Mouse (Mus musculus): Measurements from ENCODE around the gene Zranb1. TPM values are rescaled to one million over a fixed set of nuclear protein-coding genes. Genes with fewer than 3 reads are reported as not detected.

Gene Zranb1
- polyA plus RNA-seq, 1 experiment, result 29.9 TPM

GRCm38 (mm10) chr7:132964395-132964794 lies 33.5 kb downstream of the Zranb1 start:
- Histone ChIP-seq H3K9me3 (replicated peaks; ENCODE audit: control insufficient read depth, insufficient read depth, low read length, poor library complexity, severe bottlenecking) (no peaks in the 10 kb centered on the region), H3K4me3 (ENCODE audit: low read depth, low read length) (no peak overlapping the region), H3K27me3 (ENCODE audit: control insufficient read depth, insufficient read depth, low read length, poor library complexity, severe bottlenecking) (no peaks in the 10 kb centered on the region), H3K4me1 (ENCODE audit: control insufficient read depth, insufficient read depth, low read length) (no peaks in the 10 kb centered on the region), H3K9ac (ENCODE audit: low read depth, poor library complexity, severe bottlenecking) (no peak overlapping the region), H3K36me3 (ENCODE audit: control insufficient read depth, insufficient read depth, low read length, poor library complexity, severe bottlenecking) (no peaks in the 10 kb centered on the region; the same call in 1 of the 2 replicates), H3K27ac (ENCODE audit: insufficient read depth, low read length) (no peak overlapping the region)
- TF ChIP-seq CTCF (IDR thresholded peaks at IDR 0.05; ENCODE audit: low read depth, low read length), result no peak
- TF ChIP-seq POLR2A (IDR thresholded peaks at IDR 0.05; ENCODE audit: insufficient read depth, low read length), result no peak
- TF ChIP-seq EP300 (IDR thresholded peaks at IDR 0.05; ENCODE audit: insufficient read depth, low read depth, low read length), result no peak

GRCm38 (mm10) chr7:132965707-132966106 lies 34.8 kb downstream of the Zranb1 start:
- TF ChIP-seq EP300 (IDR thresholded peaks at IDR 0.05; ENCODE audit: insufficient read depth, low read depth, low read length), result no peak
- no peak for TF ChIP-seq POLR2A (IDR thresholded peaks at IDR 0.05; ENCODE audit: insufficient read depth, low read length)
- TF ChIP-seq CTCF (IDR thresholded peaks at IDR 0.05; ENCODE audit: low read depth, low read length), result no peak
- Histone ChIP-seq H3K4me3 (ENCODE audit: low read depth, low read length) (no peak overlapping the region), H3K27ac (ENCODE audit: insufficient read depth, low read length) (no peak overlapping the region), H3K27me3 (ENCODE audit: control insufficient read depth, insufficient read depth, low read length, poor library complexity, severe bottlenecking) (no peaks in the 10 kb centered on the region), H3K9ac (ENCODE audit: low read depth, poor library complexity, severe bottlenecking) (no peak overlapping the region), H3K36me3 (ENCODE audit: control insufficient read depth, insufficient read depth, low read length, poor library complexity, severe bottlenecking) (no peaks in the 10 kb centered on the region; the same call in 1 of the 2 replicates), H3K9me3 (replicated peaks; ENCODE audit: control insufficient read depth, insufficient read depth, low read length, poor library complexity, severe bottlenecking) (no peaks in the 10 kb centered on the region), H3K4me1 (ENCODE audit: control insufficient read depth, insufficient read depth, low read length) (no peaks in the 10 kb centered on the region)

- no peak for TF ChIP-seq EP300 (IDR thresholded peaks at IDR 0.05; ENCODE audit: insufficient read depth, low read depth, low read length)
- TF ChIP-seq POLR2A (IDR thresholded peaks at IDR 0.05; ENCODE audit: insufficient read depth, low read length), result no peak
- TF ChIP-seq CTCF (IDR thresholded peaks at IDR 0.05; ENCODE audit: low read depth, low read length), result no peak
- Histone ChIP-seq H3K36me3 (ENCODE audit: control insufficient read depth, insufficient read depth, low read length, poor library complexity, severe bottlenecking) (peaks cover 2% of the 10 kb centered on the region; the same call in 1 of the 2 replicates), H3K9me3 (replicated peaks; ENCODE audit: control insufficient read depth, insufficient read depth, low read length, poor library complexity, severe bottlenecking) (no peaks in the 10 kb centered on the region), H3K4me1 (ENCODE audit: control insufficient read depth, insufficient read depth, low read length) (no peaks in the 10 kb centered on the region), H3K9ac (ENCODE audit: low read depth, poor library complexity, severe bottlenecking) (no peak overlapping the region), H3K4me3 (ENCODE audit: low read depth, low read length) (no peak overlapping the region), H3K27me3 (ENCODE audit: control insufficient read depth, insufficient read depth, low read length, poor library complexity, severe bottlenecking) (no peaks in the 10 kb centered on the region), H3K27ac (ENCODE audit: insufficient read depth, low read length) (no peak overlapping the region)
Observed at GRCm38 (mm10) chr7:132972079-132972478, 41.1 kb downstream of the Zranb1 start.

- no peak overlapping the region for H3K27ac ChIP-seq (ENCODE audit: insufficient read depth, low read length)
- H3K9me3 ChIP-seq (replicated peaks; ENCODE audit: control insufficient read depth, insufficient read depth, low read length, poor library complexity, severe bottlenecking), result no peaks in the 10 kb centered on the region
- H3K4me1 ChIP-seq (ENCODE audit: control insufficient read depth, insufficient read depth, low read length), result no peaks in the 10 kb centered on the region
- H3K36me3 ChIP-seq (ENCODE audit: control insufficient read depth, insufficient read depth, low read length, poor library complexity, severe bottlenecking), result 0 out of 2 replicates have a peak, but pooled peaks cover 2% of the 10 kb centered on the region
- H3K27me3 ChIP-seq (ENCODE audit: control insufficient read depth, insufficient read depth, low read length, poor library complexity, severe bottlenecking), result no peaks in the 10 kb centered on the region
- H3K9ac ChIP-seq (ENCODE audit: low read depth, poor library complexity, severe bottlenecking), result no peak overlapping the region
- no peak overlapping the region for H3K4me3 ChIP-seq (ENCODE audit: low read depth, low read length)
- no peak for TF ChIP-seq EP300 (IDR thresholded peaks at IDR 0.05; ENCODE audit: insufficient read depth, low read depth, low read length)
- TF ChIP-seq POLR2A (IDR thresholded peaks at IDR 0.05; ENCODE audit: insufficient read depth, low read length), result no peak
- TF ChIP-seq CTCF (IDR thresholded peaks at IDR 0.05; ENCODE audit: low read depth, low read length), result no peak
Observed at GRCm38 (mm10) chr7:132976079-132976478, 45.1 kb downstream of the Zranb1 start.

GRCm38 (mm10) chr7:132977981-132978380 lies 47.0 kb downstream of the Zranb1 start:
- Histone ChIP-seq H3K9ac (ENCODE audit: low read depth, poor library complexity, severe bottlenecking) (no peak overlapping the region), H3K27me3 (ENCODE audit: control insufficient read depth, insufficient read depth, low read length, poor library complexity, severe bottlenecking) (no peaks in the 10 kb centered on the region), H3K36me3 (ENCODE audit: control insufficient read depth, insufficient read depth, low read length, poor library complexity, severe bottlenecking) (peaks cover 2% of the 10 kb centered on the region), H3K27ac (ENCODE audit: insufficient read depth, low read length) (no peak overlapping the region), H3K9me3 (replicated peaks; ENCODE audit: control insufficient read depth, insufficient read depth, low read length, poor library complexity, severe bottlenecking) (no peaks in the 10 kb centered on the region), H3K4me1 (ENCODE audit: control insufficient read depth, insufficient read depth, low read length) (no peaks in the 10 kb centered on the region), H3K4me3 (ENCODE audit: low read depth, low read length) (no peak overlapping the region)
- no peak for TF ChIP-seq EP300 (IDR thresholded peaks at IDR 0.05; ENCODE audit: insufficient read depth, low read depth, low read length)
- no peak for TF ChIP-seq POLR2A (IDR thresholded peaks at IDR 0.05; ENCODE audit: insufficient read depth, low read length)
- TF ChIP-seq CTCF (IDR thresholded peaks at IDR 0.05; ENCODE audit: low read depth, low read length), result no peak

GRCm38 (mm10) chr7:132982639-132983038 lies 51.7 kb downstream of the Zranb1 start:
- no peaks in the 10 kb centered on the region for H3K4me1 ChIP-seq (ENCODE audit: control insufficient read depth, insufficient read depth, low read length)
- peaks cover 21% of the 10 kb centered on the region for H3K36me3 ChIP-seq (ENCODE audit: control insufficient read depth, insufficient read depth, low read length, poor library complexity, severe bottlenecking)
- no peak overlapping the region for H3K9ac ChIP-seq (ENCODE audit: low read depth, poor library complexity, severe bottlenecking)
- H3K27ac ChIP-seq (ENCODE audit: insufficient read depth, low read length), result no peak overlapping the region
- H3K9me3 ChIP-seq (replicated peaks; ENCODE audit: control insufficient read depth, insufficient read depth, low read length, poor library complexity, severe bottlenecking), result no peaks in the 10 kb centered on the region
- no peak for TF ChIP-seq EP300 (IDR thresholded peaks at IDR 0.05; ENCODE audit: insufficient read depth, low read depth, low read length)
- no peak for TF ChIP-seq POLR2A (IDR thresholded peaks at IDR 0.05; ENCODE audit: insufficient read depth, low read length)
- no peak for TF ChIP-seq CTCF (IDR thresholded peaks at IDR 0.05; ENCODE audit: low read depth, low read length)
- H3K27me3 ChIP-seq (ENCODE audit: control insufficient read depth, insufficient read depth, low read length, poor library complexity, severe bottlenecking), result no peaks in the 10 kb centered on the region
- H3K4me3 ChIP-seq (ENCODE audit: low read depth, low read length), result no peak overlapping the region
